Mouse (Mus musculus): ENCODE measurements around the gene Keap1. TPM values are rescaled to one million over a fixed set of nuclear protein-coding genes. Genes with fewer than 3 reads are reported as not detected.

Keap1 gene
- polyA plus RNA-seq, 1 experiment from 2014 or later = 23.2 TPM

- peak; percentile 44 for DNase-seq (ENCODE audit: low spot score)
- peaks cover 64% of the 10 kb centered on the region for H3K27me3 ChIP-seq (ENCODE audit: control insufficient read depth, insufficient read depth, low read length)
- WGBS = 1% methylated on average over 72 of the region's 72 CpGs
- H3K27ac ChIP-seq (replicated peaks; ENCODE audit: low read depth, low read length) = no peak overlapping the region
- ATAC-seq (replicated peaks; ENCODE audit: insufficient number of reproducible peaks, low FRiP score, low TSS enrichment, low read depth) = 0 out of 2 replicates have a peak, but pooled peaks have one; percentile 9
- no peaks in the 10 kb centered on the region; the same call in 1 of the 2 replicates for H3K9me3 ChIP-seq (replicated peaks; ENCODE audit: control insufficient read depth, low read length)
- no peaks in the 10 kb centered on the region for H3K36me3 ChIP-seq (replicated peaks; ENCODE audit: control insufficient read depth, insufficient read depth, low read depth, low read length)
- H3K4me1 ChIP-seq (ENCODE audit: control insufficient read depth, insufficient read depth, low read length) = peaks cover 9% of the 10 kb centered on the region; the same call in 1 of the 2 replicates
- H3K4me3 ChIP-seq (ENCODE audit: low read depth, low read length) = peak overlapping the region; percentile 41
- H3K4me2 ChIP-seq (ENCODE audit: low read depth, low read length) = peak overlapping the region; percentile 87
- peak overlapping the region; percentile 44 for H3K9ac ChIP-seq (replicated peaks; ENCODE audit: low read length)
These were observed 5.4 kb upstream of the Keap1 start for GRCm38 (mm10) chr9:21244428-21245112.

GRCm38 (mm10) chr9:21243826-21244427, 4.8 kb upstream of the Keap1 start:
- no peak for DNase-seq (ENCODE audit: low spot score)
- peak overlapping the region; percentile 44; the same call in 1 of the 2 replicates for H3K9ac ChIP-seq (replicated peaks; ENCODE audit: low read length)
- peaks cover 59% of the 10 kb centered on the region for H3K27me3 ChIP-seq (ENCODE audit: control insufficient read depth, insufficient read depth, low read length)
- H3K4me2 ChIP-seq (ENCODE audit: low read depth, low read length) = peak overlapping the region; percentile 87
- ATAC-seq (replicated peaks; ENCODE audit: insufficient number of reproducible peaks, low FRiP score, low TSS enrichment, low read depth) = no peak
- no peaks in the 10 kb centered on the region; the same call in 1 of the 2 replicates for H3K9me3 ChIP-seq (replicated peaks; ENCODE audit: control insufficient read depth, low read length)
- peaks cover 9% of the 10 kb centered on the region; the same call in 1 of the 2 replicates for H3K4me1 ChIP-seq (ENCODE audit: control insufficient read depth, insufficient read depth, low read length)
- no peak overlapping the region for H3K27ac ChIP-seq (replicated peaks; ENCODE audit: low read depth, low read length)
- no peaks in the 10 kb centered on the region for H3K36me3 ChIP-seq (replicated peaks; ENCODE audit: control insufficient read depth, insufficient read depth, low read depth, low read length)
- 3% methylated on average over 42 of the region's 42 CpGs for WGBS
- peak overlapping the region; percentile 41 for H3K4me3 ChIP-seq (ENCODE audit: low read depth, low read length)

- DNase-seq (ENCODE audit: low spot score) (peak; percentile 96), ATAC-seq (replicated peaks; ENCODE audit: insufficient number of reproducible peaks, low FRiP score, low TSS enrichment, low read depth) (no peak)
- H3K4me2 ChIP-seq (ENCODE audit: low read depth, low read length) = no peak overlapping the region
- H3K27ac ChIP-seq (replicated peaks; ENCODE audit: low read depth, low read length) = no peak overlapping the region
- 2% methylated on average over 11 of the region's 11 CpGs for WGBS
- peaks cover 13% of the 10 kb centered on the region for H3K4me1 ChIP-seq (ENCODE audit: control insufficient read depth, insufficient read depth, low read length)
- H3K36me3 ChIP-seq (replicated peaks; ENCODE audit: control insufficient read depth, insufficient read depth, low read depth, low read length) = 0 out of 2 replicates have a peak, but pooled peaks cover 2% of the 10 kb centered on the region
- H3K27me3 ChIP-seq (ENCODE audit: control insufficient read depth, insufficient read depth, low read length) = peaks cover 39% of the 10 kb centered on the region
- no peak overlapping the region for H3K4me3 ChIP-seq (ENCODE audit: low read depth, low read length)
- no peak overlapping the region for H3K9ac ChIP-seq (replicated peaks; ENCODE audit: low read length)
- no peaks in the 10 kb centered on the region; the same call in 1 of the 2 replicates for H3K9me3 ChIP-seq (replicated peaks; ENCODE audit: control insufficient read depth, low read length)
These were observed 2.2 kb upstream of the Keap1 start for GRCm38 (mm10) chr9:21241343-21241742.

GRCm38 (mm10) chr9:21239465-21239848, 296 bp upstream of the Keap1 start:
- no peak overlapping the region for H3K27ac ChIP-seq (replicated peaks; ENCODE audit: low read depth, low read length)
- no peak for DNase-seq (ENCODE audit: low spot score)
- WGBS = 36% methylated on average over 4 of the region's 4 CpGs

GRCm38 (mm10) chr9:21238004-21238732, 993 bp downstream of the Keap1 start:
- Histone ChIP-seq H3K27ac (replicated peaks; ENCODE audit: low read depth, low read length) (peak overlapping the region; percentile 81), H3K36me3 (replicated peaks; ENCODE audit: control insufficient read depth, insufficient read depth, low read depth, low read length) (peaks cover 2% of the 10 kb centered on the region; the same call in 1 of the 2 replicates), H3K9ac (replicated peaks; ENCODE audit: low read length) (peak overlapping the region; percentile 98), H3K4me1 (ENCODE audit: control insufficient read depth, insufficient read depth, low read length) (peaks cover 7% of the 10 kb centered on the region; the same call in 1 of the 2 replicates), H3K4me3 (ENCODE audit: low read depth, low read length) (peak overlapping the region; percentile 94), H3K9me3 (replicated peaks; ENCODE audit: control insufficient read depth, low read length) (no peaks in the 10 kb centered on the region; the same call in 1 of the 2 replicates), H3K4me2 (ENCODE audit: low read depth, low read length) (peak overlapping the region; percentile 70), H3K27me3 (ENCODE audit: control insufficient read depth, insufficient read depth, low read length) (peaks cover 8% of the 10 kb centered on the region)
- 1% methylated on average over 31 of the region's 31 CpGs for WGBS
- DNase-seq (ENCODE audit: low spot score) (peak; percentile 44), ATAC-seq (replicated peaks; ENCODE audit: insufficient number of reproducible peaks, low FRiP score, low TSS enrichment, low read depth) (peak; percentile 0; the same call in 1 of the 2 replicates)

More at GRCm38 (mm10) chr9:21239465-21239848, 296 bp upstream of the Keap1 start:
- Histone ChIP-seq H3K9me3 (replicated peaks; ENCODE audit: control insufficient read depth, low read length) (no peaks in the 10 kb centered on the region; the same call in 1 of the 2 replicates), H3K36me3 (replicated peaks; ENCODE audit: control insufficient read depth, insufficient read depth, low read depth, low read length) (0 out of 2 replicates have a peak, but pooled peaks cover 2% of the 10 kb centered on the region), H3K4me2 (ENCODE audit: low read depth, low read length) (peak overlapping the region; percentile 70), H3K4me1 (ENCODE audit: control insufficient read depth, insufficient read depth, low read length) (peaks cover 10% of the 10 kb centered on the region), H3K27me3 (ENCODE audit: control insufficient read depth, insufficient read depth, low read length) (peaks cover 20% of the 10 kb centered on the region), H3K4me3 (ENCODE audit: low read depth, low read length) (peak overlapping the region; percentile 94), H3K9ac (replicated peaks; ENCODE audit: low read length) (peak overlapping the region; percentile 98)
- ATAC-seq (replicated peaks; ENCODE audit: insufficient number of reproducible peaks, low FRiP score, low TSS enrichment, low read depth) = no peak

- 0 out of 2 replicates have a peak, but pooled peaks have one; percentile 11 for ATAC-seq (replicated peaks; ENCODE audit: insufficient number of reproducible peaks, low FRiP score, low TSS enrichment, low read depth)
- Histone ChIP-seq H3K9ac (replicated peaks; ENCODE audit: low read length) (peak overlapping the region; percentile 98), H3K9me3 (replicated peaks; ENCODE audit: control insufficient read depth, low read length) (no peaks in the 10 kb centered on the region), H3K27ac (replicated peaks; ENCODE audit: low read depth, low read length) (peak overlapping the region; percentile 81; the same call in 1 of the 2 replicates), H3K27me3 (ENCODE audit: control insufficient read depth, insufficient read depth, low read length) (0 out of 2 replicates have a peak, but pooled peaks cover 3% of the 10 kb centered on the region), H3K4me3 (ENCODE audit: low read depth, low read length) (peak overlapping the region; percentile 94), H3K4me2 (ENCODE audit: low read depth, low read length) (peak overlapping the region; percentile 70), H3K4me1 (ENCODE audit: control insufficient read depth, insufficient read depth, low read length) (peaks cover 7% of the 10 kb centered on the region; the same call in 1 of the 2 replicates), H3K36me3 (replicated peaks; ENCODE audit: control insufficient read depth, insufficient read depth, low read depth, low read length) (peaks cover 2% of the 10 kb centered on the region; the same call in 1 of the 2 replicates)
- WGBS = 15% methylated on average over 19 of the region's 19 CpGs
- peak; percentile 59 for DNase-seq (ENCODE audit: low spot score)
These were observed 1.7 kb downstream of the Keap1 start for GRCm38 (mm10) chr9:21237368-21238003.

- Histone ChIP-seq H3K27me3 (ENCODE audit: control insufficient read depth, insufficient read depth, low read length) (0 out of 2 replicates have a peak, but pooled peaks cover under 1% of the 10 kb centered on the region), H3K36me3 (replicated peaks; ENCODE audit: control insufficient read depth, insufficient read depth, low read depth, low read length) (peaks cover 2% of the 10 kb centered on the region; the same call in 1 of the 2 replicates), H3K9me3 (replicated peaks; ENCODE audit: control insufficient read depth, low read length) (no peaks in the 10 kb centered on the region), H3K4me2 (ENCODE audit: low read depth, low read length) (peak overlapping the region; percentile 70), H3K4me1 (ENCODE audit: control insufficient read depth, insufficient read depth, low read length) (peaks cover 7% of the 10 kb centered on the region; the same call in 1 of the 2 replicates), H3K9ac (replicated peaks; ENCODE audit: low read length) (peak overlapping the region; percentile 98; the same call in 1 of the 2 replicates), H3K4me3 (ENCODE audit: low read depth, low read length) (peak overlapping the region; percentile 94; the same call in 1 of the 2 replicates), H3K27ac (replicated peaks; ENCODE audit: low read depth, low read length) (no peak overlapping the region)
- no peak for DNase-seq (ENCODE audit: low spot score)
- no peak for ATAC-seq (replicated peaks; ENCODE audit: insufficient number of reproducible peaks, low FRiP score, low TSS enrichment, low read depth)
- WGBS = 81% methylated on average over 25 of the region's 25 CpGs
These were observed 2.2 kb downstream of the Keap1 start for GRCm38 (mm10) chr9:21236991-21237367.
